Mouse (Mus musculus) embryonic stem cell, embryonic (primary cell): ENCODE data around the gene Gpr88.

Experiments
- CTCF ChIA-PET, 4 experiments: fragments of 300-600 bp in 2 of 4; fragments of 350-600 bp in 2 of 4; sonication (Branson Sonifier 250); formaldehyde crosslinking; loops; one replicate each; lab custom pipeline; 2022; ENCODE audit warnings: inconsistent platforms in 2 of 4; lab: Charles Lee
- POLR2A ChIA-PET, 4 experiments: fragments of 300-600 bp in 2 of 4; fragments of 350-600 bp in 2 of 4; sonication (Branson Sonifier 250); formaldehyde crosslinking; loops; one replicate each; lab custom pipeline; 2022; ENCODE audit warnings: antibody characterized with exemption in 4 of 4, inconsistent platforms in 1 of 4; lab: Charles Lee

Gpr88 gene

GRCm38 (mm10) chr3:116253077-116253531, at the start of gene Gpr88:
TSS of gene Gpr88 (minus strand) at chr3:116253503.
- ChIA-PET POLR2A (interaction anchor here in 3 of 4 experiments (0.5 to 1.4 kb wide), 5 partner anchors 12 to 460 kb away, joined by 3 to 8 read pairs (median 3); partner anchors contain the start of genes Extl2 (in 1 of the 3), Slc30a7 (in 1 of the 3) and Slc35a3 (in 1 of the 3)), CTCF (interaction anchor here in 2 of 4 experiments (0.7 to 1.0 kb wide), 2 partner anchors 8 to 16 kb away, joined by 3 read pairs; no protein-coding TSS in a partner anchor)

- ChIA-PET POLR2A (interaction anchor here in 1 of 4 experiments (0.9 kb wide), 1 partner anchor 18 kb away, joined by 3 read pairs; no protein-coding TSS in a partner anchor), CTCF (interaction anchor here in 1 of 4 experiments (1.5 kb wide), 1 partner anchor 38 kb away, joined by 3 read pairs; no protein-coding TSS in a partner anchor)
Measured at GRCm38 (mm10) chr3:116302581-116302980, 49.3 kb upstream of the Gpr88 start.

- CTCF ChIA-PET = interaction anchor here in 2 of 4 experiments (0.7 to 1.5 kb wide), 2 partner anchors 39 to 506 kb away, joined by 3 read pairs; no protein-coding TSS in a partner anchor
- POLR2A ChIA-PET = interaction anchor here in 1 of 4 experiments (0.9 kb wide), 1 partner anchor 17 kb away, joined by 3 read pairs; no protein-coding TSS in a partner anchor
Measured at GRCm38 (mm10) chr3:116301754-116302153, 48.5 kb upstream of the Gpr88 start.

GRCm38 (mm10) chr3:116298727-116299126, 45.4 kb upstream of the Gpr88 start:
- ChIA-PET POLR2A (no interaction called here), CTCF (no interaction called here)

GRCm38 (mm10) chr3:116298003-116298402, 44.7 kb upstream of the Gpr88 start:
- ChIA-PET CTCF (no interaction called here), POLR2A (no interaction called here)

- CTCF ChIA-PET = no interaction called here
- POLR2A ChIA-PET = no interaction called here
Measured at GRCm38 (mm10) chr3:116297170-116297569, 43.9 kb upstream of the Gpr88 start.

GRCm38 (mm10) chr3:116290041-116290815, 36.9 kb upstream of the Gpr88 start:
- CTCF ChIA-PET = no interaction called here
- POLR2A ChIA-PET = no interaction called here

GRCm38 (mm10) chr3:116288833-116289232, 35.5 kb upstream of the Gpr88 start:
- ChIA-PET POLR2A (interaction anchor here in 1 of 4 experiments (0.5 kb wide), 1 partner anchor 331 kb away, joined by 3 read pairs; no protein-coding TSS in a partner anchor), CTCF (no interaction called here)

GRCm38 (mm10) chr3:116284735-116285134, 31.4 kb upstream of the Gpr88 start:
- CTCF ChIA-PET = no interaction called here
- POLR2A ChIA-PET = interaction anchor here in 1 of 4 experiments (0.7 to 1.0 kb wide), 2 partner anchors 9 to 17 kb away, joined by 3 read pairs; no protein-coding TSS in a partner anchor

- CTCF ChIA-PET = no interaction called here
- POLR2A ChIA-PET = interaction anchor here in 1 of 4 experiments (0.6 kb wide), 1 partner anchor 234 kb away, joined by 9 read pairs; no protein-coding TSS in a partner anchor
Measured at GRCm38 (mm10) chr3:116283996-116284395, 30.7 kb upstream of the Gpr88 start.

- POLR2A ChIA-PET = interaction anchor here in 2 of 4 experiments (0.6 to 1.0 kb wide), 2 partner anchors 30 to 1466 kb away, joined by 3 read pairs; no protein-coding TSS in a partner anchor
- CTCF ChIA-PET = no interaction called here
Measured at GRCm38 (mm10) chr3:116281663-116282062, 28.4 kb upstream of the Gpr88 start.

- ChIA-PET POLR2A (interaction anchor here in 1 of 4 experiments (1.4 kb wide), 1 partner anchor 50 kb away, joined by 3 read pairs; no protein-coding TSS in a partner anchor), CTCF (no interaction called here)
Measured at GRCm38 (mm10) chr3:116277146-116277545, 23.8 kb upstream of the Gpr88 start.

GRCm38 (mm10) chr3:116271679-116272078, 18.4 kb upstream of the Gpr88 start:
- POLR2A ChIA-PET = no interaction called here
- CTCF ChIA-PET = no interaction called here

GRCm38 (mm10) chr3:116267036-116267654, 13.8 kb upstream of the Gpr88 start:
- ChIA-PET POLR2A (no interaction called here), CTCF (no interaction called here)

- ChIA-PET CTCF (interaction anchor here in 3 of 4 experiments (0.7 to 1.5 kb wide), 3 partner anchors 233 to 577 kb away, joined by 3 to 7 read pairs (median 4); no protein-coding TSS in a partner anchor), POLR2A (no interaction called here)
Measured at GRCm38 (mm10) chr3:116266360-116266759, 13.1 kb upstream of the Gpr88 start.

GRCm38 (mm10) chr3:116263977-116264376, 10.7 kb upstream of the Gpr88 start:
- CTCF ChIA-PET = no interaction called here
- POLR2A ChIA-PET = no interaction called here

- ChIA-PET CTCF (interaction anchor here in 1 of 4 experiments (0.6 kb wide), 1 partner anchor 72 kb away, joined by 3 read pairs; no protein-coding TSS in a partner anchor), POLR2A (interaction anchor here in 1 of 4 experiments (0.6 to 1.5 kb wide), 3 partner anchors 161 to 986 kb away, joined by 3 to 4 read pairs (median 3); partner anchors contain the start of genes Cdc14a, Extl2 and Slc30a7)
Measured at GRCm38 (mm10) chr3:116263061-116263460, 9.8 kb upstream of the Gpr88 start.

- POLR2A ChIA-PET = interaction anchor here in 1 of 4 experiments (0.6 kb wide), 1 partner anchor 250 kb away, joined by 4 read pairs; no protein-coding TSS in a partner anchor
- CTCF ChIA-PET = no interaction called here
Measured at GRCm38 (mm10) chr3:116256104-116256503, 2.8 kb upstream of the Gpr88 start.
